Mouse (Mus musculus): ENCODE data around the gene Shisa8.

The Shisa8 gene

DNA sequence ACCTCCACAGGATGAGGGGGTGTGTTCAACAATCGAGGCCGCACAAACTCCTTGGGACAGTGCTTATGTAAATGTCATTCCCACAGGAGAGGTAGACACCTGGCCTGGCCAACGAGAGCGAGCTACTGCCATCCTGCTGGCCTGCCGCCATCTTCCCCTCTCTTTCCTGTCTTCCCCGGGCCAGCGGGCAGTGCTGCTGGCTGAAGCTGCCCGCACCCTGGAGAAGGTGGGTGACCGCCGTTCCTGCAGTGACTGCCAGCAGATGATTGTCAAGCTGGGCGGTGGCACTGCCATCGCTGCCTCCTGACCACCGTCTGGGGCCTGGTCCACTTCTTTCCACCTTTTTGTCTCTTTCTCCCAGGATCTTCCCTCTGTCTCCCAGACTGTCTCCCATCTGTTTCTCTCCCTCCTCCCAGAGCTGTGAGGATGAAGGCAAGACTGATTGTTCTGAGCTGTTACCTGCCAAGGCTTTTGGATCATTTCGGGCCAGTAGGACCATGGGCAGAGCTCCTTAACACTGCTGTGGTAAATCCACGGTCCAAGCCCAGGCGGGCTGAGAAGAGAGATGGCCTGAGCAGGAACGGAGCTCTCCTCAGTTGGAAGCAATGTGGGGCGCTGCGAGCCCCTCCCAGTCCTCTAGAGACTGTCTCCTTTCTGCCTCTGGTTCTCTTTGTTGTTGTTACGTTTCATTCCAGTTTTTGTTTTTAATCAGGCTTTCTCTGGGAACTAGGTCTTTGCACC is 8.8 kb downstream of the Shisa8 start:
- no peak for DNase-seq (ENCODE audit: low spot score)

- no peak for DNase-seq (ENCODE audit: low spot score)
These were observed 9.5 kb downstream of the Shisa8 start for GRCm38 (mm10) chr15:82203090-82203489.

DNA sequence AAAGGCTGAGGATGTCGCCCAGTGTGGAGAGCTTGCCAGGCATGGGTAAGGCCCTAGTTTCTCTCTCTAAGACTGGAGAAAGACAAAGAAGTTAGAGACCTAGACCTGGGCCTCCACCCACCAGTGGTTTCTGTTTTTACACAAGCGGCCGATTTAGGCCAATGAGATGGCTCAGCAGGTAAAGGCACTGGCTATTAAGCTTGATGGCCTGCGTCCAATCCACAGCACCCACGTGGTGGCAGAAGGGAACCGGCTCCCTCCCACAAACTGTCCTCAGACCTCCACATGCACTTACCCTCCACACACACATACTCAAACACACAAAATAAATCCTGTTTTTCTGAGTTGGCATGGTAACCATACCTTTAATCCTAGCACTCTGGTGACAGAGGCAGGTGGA is 10.5 kb downstream of the Shisa8 start:
- DNase-seq (ENCODE audit: low spot score), result no peak

GRCm38 (mm10) chr15:82199546-82199945 is 13.1 kb downstream of the Shisa8 start:
- DNase-seq (ENCODE audit: low spot score), result no peak

DNA sequence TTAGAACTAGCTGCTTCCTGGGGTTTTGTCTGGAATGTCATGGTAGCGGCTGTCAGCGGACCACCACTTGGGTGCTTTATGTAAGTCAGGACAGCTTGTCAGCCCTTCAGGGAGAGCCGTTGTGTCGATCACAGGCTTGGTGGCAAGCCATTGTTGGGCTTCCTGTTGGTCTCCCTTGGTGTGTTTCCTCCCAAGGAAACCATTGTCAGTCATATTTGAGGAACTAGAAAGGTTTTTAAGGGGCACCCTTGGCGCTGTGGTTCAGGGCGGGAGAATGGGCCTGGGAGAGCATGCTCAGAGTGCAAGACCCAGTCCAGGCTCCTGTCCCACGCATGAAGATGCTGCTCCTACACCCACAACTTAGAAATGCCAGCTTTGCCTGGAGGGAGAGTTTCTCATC is 14.3 kb downstream of the Shisa8 start:
- DNase-seq (ENCODE audit: low spot score), result no peak

DNA sequence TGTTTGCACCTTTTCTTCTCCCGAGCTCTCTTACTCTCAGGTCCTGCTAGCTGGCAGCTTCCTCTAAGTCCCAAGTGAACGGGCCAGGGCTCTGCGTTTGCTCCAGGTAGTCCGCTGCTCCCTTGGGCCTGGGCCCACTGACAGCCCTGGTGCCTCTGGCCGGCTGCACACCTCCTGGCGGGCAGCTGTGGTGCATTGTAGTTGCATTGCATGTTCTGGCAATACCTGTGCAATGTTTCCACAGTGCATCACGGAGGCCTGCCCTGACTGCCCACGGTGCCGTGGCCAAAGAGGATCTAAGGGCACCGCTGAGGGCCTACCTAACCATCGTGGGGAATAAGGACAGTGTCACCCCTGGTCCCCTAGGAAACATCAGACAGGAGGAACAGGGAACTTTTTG is 14.7 kb downstream of the Shisa8 start:
- DNase-seq (ENCODE audit: low spot score), result no peak

GRCm38 (mm10) chr15:82197246-82197750 is 15.3 kb downstream of the Shisa8 start:
- DNase-seq (ENCODE audit: low spot score), result no peak

DNA sequence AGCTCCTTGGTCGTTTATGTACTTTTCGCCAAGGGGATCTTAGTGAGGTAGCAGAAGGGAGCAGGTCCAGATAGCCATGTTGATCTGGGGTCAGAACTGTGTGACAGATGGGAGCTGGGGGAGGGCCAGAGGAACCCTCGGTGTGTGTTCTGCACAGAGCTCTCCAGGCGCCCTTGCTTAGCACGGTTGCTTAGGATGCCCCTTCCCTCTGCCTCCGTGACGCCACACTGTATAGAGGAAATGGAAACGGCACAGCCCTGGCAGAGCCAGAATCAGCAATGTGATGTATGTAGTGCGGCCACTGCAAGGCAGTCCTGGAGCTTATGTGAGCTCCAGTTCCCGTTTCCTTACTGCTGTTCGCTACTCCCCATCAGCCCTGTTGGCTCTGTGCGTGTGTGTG is 16.3 kb downstream of the Shisa8 start:
- DNase-seq (ENCODE audit: low spot score), result no peak

DNA sequence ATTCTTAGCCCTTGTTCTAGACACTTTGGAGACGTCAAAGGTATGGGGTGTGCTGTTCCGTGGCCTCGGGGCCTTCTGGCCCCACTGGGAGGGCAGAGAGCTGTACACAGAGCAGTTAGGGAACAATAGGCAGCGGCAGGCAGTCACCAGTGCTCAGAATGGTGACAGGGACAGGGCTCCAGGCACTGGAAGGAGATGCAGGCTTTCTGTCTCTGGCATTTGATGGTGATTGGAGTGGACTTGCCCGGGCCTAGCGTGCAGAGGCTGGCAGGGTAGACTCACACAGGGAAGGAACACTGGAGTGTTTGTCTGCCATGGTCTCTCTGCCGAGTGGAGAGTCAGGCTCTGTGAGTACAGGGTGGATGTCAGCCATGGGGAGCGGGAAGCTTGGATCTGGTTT is 20.0 kb downstream of the Shisa8 start:
- DNase-seq (ENCODE audit: low spot score), result no peak

GRCm38 (mm10) chr15:82188481-82189240 is 24.0 kb downstream of the Shisa8 start:
- no peak for DNase-seq (ENCODE audit: low spot score)

- no peak for DNase-seq (ENCODE audit: low spot score)
These were observed 24.7 kb downstream of the Shisa8 start for GRCm38 (mm10) chr15:82187924-82188323.

DNA sequence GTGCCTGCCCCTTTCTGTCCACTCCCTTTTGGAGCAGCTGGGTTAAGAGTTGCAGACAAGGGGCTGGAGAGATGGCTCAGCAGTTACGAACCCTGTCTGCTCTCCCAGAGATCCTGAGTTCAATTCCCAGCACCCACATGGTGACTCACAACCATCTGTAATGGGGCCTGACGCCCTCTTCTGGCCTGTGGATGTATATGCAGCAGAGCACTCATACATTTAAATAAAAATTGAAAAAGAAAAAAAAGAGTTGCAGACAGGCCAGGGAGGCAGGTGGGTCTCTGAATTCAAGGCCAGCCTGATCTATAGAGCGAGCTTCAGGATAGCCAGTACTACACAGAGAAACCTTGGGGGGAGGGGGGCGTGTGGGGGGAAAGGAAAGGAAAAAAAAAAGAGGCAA is 25.2 kb downstream of the Shisa8 start:
- DNase-seq (ENCODE audit: low spot score), result no peak

DNA sequence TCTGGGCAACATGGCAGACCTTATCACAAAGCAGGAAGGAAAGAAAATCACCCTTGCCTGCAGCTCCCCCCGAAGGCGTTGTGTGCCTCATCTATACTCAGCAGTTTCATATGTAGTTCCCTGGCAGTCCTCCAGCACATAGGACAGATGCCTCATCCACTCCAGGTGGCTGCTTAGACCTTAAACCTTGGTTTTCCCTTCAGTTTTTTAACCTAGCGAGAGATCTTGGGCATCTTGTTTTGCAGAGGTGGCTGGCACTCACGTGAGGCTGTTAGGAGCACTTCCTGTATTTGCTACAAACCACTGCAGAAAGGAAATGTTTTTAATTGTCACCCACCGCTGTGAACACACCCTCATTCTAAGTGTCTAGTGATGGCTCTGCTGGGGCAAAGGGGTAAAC is 25.7 kb downstream of the Shisa8 start:
- DNase-seq (ENCODE audit: low spot score), result no peak

- no peak for DNase-seq (ENCODE audit: low spot score)
These were observed 26.5 kb downstream of the Shisa8 start for GRCm38 (mm10) chr15:82186131-82186530.

GRCm38 (mm10) chr15:82185062-82185783 is 27.4 kb downstream of the Shisa8 start:
- DNase-seq (ENCODE audit: low spot score), result no peak

DNA sequence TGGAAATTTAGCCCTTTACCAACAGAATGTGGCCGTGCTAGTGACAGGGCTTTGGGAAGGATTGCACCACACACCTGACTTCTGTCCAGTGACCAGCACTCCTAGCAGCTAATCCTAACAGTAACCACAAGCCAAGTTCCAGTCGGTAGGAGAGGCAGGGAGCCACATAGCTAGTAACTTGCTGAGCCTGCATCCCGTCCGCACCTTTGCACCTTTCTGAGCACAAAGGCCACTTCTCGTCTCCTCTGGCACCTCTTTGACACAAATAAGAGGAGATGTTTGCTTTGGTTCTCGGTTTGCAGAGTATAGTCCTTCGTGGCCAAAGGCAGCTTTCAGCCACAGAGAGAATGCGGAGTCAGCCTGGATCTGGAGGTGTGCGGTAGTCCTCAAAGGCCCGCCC is 28.0 kb downstream of the Shisa8 start:
- DNase-seq (ENCODE audit: low spot score), result no peak

DNA sequence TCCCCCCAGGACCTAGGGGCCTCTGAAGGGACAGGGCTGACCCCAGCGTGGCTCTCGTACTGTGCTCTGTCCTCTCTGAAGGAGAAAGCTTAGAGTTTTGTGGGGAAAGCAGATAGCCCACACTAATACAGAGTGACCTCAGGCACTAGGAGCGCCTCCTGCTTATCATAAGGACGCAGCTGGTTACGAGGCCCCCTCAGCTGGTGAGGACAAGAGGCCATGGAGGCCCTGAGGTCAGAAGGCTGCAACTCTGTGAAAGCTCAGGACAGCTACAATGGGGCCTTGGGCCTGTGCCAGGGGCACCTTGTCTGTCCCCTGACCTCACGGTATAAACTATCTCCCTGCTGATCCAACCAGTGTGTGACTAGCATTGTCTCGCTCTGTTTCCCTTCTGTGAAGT is 28.4 kb downstream of the Shisa8 start:
- DNase-seq (ENCODE audit: low spot score), result no peak

DNA sequence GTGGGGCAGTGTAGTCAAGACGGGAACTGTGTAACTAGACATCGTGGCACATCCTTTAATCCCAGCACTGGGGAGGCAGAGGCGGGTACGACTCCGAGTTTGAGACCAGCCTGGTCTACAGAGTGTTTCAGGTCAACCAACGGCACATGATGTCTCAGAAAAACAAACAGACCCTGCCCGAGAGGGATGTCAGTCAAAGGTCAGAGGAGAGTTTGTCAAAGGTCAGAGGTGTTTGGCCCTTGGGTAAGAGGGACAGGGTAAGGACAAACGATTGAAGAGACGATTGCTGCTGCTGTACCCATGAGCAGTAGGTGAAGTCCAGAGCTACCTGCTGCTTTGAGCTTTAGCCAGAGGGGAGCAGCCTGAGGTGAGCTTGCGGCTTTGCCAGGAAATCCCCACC is 29.0 kb downstream of the Shisa8 start:
- DNase-seq (ENCODE audit: low spot score), result no peak

- DNase-seq (ENCODE audit: low spot score), result no peak
These were observed 30.3 kb downstream of the Shisa8 start for GRCm38 (mm10) chr15:82182311-82182710.

DNA sequence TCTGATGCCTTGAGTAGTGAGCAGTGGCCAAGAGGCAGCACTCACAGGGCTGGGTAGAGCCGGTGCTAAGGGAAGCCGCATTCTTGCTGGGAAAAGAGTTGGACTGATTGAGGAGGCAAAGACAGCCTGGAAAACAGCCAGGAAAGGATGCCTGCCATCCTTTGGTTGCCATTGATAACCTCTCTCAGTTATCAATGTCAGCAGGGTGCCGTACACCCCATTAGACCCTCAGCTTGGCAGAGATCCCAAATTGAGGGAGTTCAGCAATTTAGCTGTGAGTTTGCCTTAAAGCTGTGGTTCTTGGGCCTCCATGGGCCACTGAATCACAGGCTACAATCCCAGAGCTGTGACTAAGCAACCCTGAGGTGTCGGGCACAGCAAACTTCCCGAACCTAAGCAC is 31.5 kb downstream of the Shisa8 start:
- no peak for DNase-seq (ENCODE audit: low spot score)

DNA sequence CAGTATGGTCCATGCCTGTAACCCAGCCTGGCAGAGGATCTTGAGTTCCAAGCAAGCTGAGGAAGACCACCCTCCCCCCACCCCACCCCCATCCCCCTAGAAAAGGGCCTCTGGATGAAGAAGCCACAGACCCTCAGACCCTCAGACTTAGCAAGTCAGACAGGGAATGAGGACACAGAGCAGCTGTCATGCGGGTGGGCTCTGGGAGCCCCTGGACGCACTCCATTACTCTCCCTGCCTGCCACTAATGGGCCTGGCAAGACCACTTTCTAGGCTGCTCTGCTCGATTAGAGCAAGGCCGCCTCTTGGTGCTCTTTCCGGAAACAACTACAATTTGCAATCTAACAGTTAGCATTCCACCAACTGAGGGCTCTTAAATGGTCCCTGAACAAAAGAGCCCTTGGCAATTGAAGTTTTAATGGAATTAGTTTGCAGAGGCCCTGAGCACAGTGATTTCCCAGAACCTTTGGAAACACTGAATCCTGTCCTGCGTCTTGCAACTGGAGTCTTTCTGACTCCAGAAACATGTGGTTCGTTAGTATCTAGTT is 34.8 kb downstream of the Shisa8 start:
- no peak for DNase-seq (ENCODE audit: low spot score)

- DNase-seq (ENCODE audit: low spot score), result no peak
These were observed 37.5 kb downstream of the Shisa8 start for GRCm38 (mm10) chr15:82175091-82175490.

GRCm38 (mm10) chr15:82172648-82173047 is 40.0 kb downstream of the Shisa8 start:
- no peak for DNase-seq (ENCODE audit: low spot score)
